Mouse (Mus musculus) olfactory bulb, adult 2 months (tissue): Measurements from ENCODE around the gene Olfr514.
"Not testable (repeated sequence)": the region's sequence is repeated elsewhere in the genome, so short reads cannot be mapped to it uniquely, and the experiment has no call there.

ENCODE experiments used
- CTCF ChIP-seq: fragments of 200-500 bp; IDR thresholded peaks from 2 replicates; pipeline ENCODE4 v1.5.1; 2012; ENCODE audit warnings: low read depth, mild to moderate bottlenecking, low read length, moderate library complexity; ENCODE audit not compliant: insufficient read depth
- POLR2A ChIP-seq: fragments of 200-500 bp; IDR thresholded peaks from 2 replicates; pipeline ENCODE4 v1.6.1; 2012; ENCODE audit warnings: mild to moderate bottlenecking, low read depth, low read length, moderate library complexity; ENCODE audit not compliant: insufficient read depth

- not testable (repeated sequence) for TF ChIP-seq CTCF, POLR2A
Observed at GRCm38 (mm10) chr7:108814593-108815215, 11.1 kb downstream of the Olfr514 start.
